Mouse (Mus musculus): Measurements from ENCODE around the gene Pfkfb2. TPM values are rescaled to one million over a fixed set of nuclear protein-coding genes. Genes with fewer than 3 reads are reported as not detected.
"Not testable (repeated sequence)": the region's sequence is repeated elsewhere in the genome, so short reads cannot be mapped to it uniquely, and the experiment has no call there.

Gene Pfkfb2
- total RNA-seq, 1 experiment = 10.0 TPM

- Histone ChIP-seq H3K36me3 (ENCODE audit: control insufficient read depth, insufficient read depth, low read length, poor library complexity, severe bottlenecking) (no peaks in the 10 kb centered on the region), H3K4me1 (ENCODE audit: control insufficient read depth in 2 of 2, insufficient read depth in 2 of 2, low read length in 2 of 2, poor library complexity in 1 of 2) (no peaks in the 10 kb centered on the region), H3K27ac (ENCODE audit: insufficient read depth, low read depth, low read length, poor library complexity, severe bottlenecking) (no peak overlapping the region), H3K9me3 (ENCODE audit: control insufficient read depth, insufficient read depth, low read depth, low read length) (no peaks in the 10 kb centered on the region), H3K4me3 (ENCODE audit: insufficient read depth in 1 of 2, low read depth in 1 of 2, low read length in 2 of 2, poor library complexity in 1 of 2, severe bottlenecking in 1 of 2) (no peak overlapping the region), H3K9ac (ENCODE audit: insufficient read depth, low read depth, low read length, poor library complexity, severe bottlenecking) (no peak overlapping the region)
- in situ Hi-C loops (cut with MboI; ENCODE audit: low sequenced_read_pairs in 2 of 2, unreplicated experiment in 2 of 2) = no loop called here
- TF ChIP-seq HCFC1 (IDR thresholded peaks at IDR 0.05; ENCODE audit: borderline replicate concordance, insufficient read depth, low read length) = no peak
- DNase-seq (ENCODE audit: low read depth, low spot score) = no peak
Observed at GRCm38 (mm10) chr1:130683905-130684304, 45.1 kb downstream of the Pfkfb2 start.

GRCm38 (mm10) chr1:130681656-130682413, 47.2 kb downstream of the Pfkfb2 start:
- in situ Hi-C loops (cut with MboI; ENCODE audit: low sequenced_read_pairs in 2 of 2, unreplicated experiment in 2 of 2) = no loop called here
- Histone ChIP-seq H3K4me3 (ENCODE audit: insufficient read depth in 1 of 2, low read depth in 1 of 2, low read length in 2 of 2, poor library complexity in 1 of 2, severe bottlenecking in 1 of 2) (no peak overlapping the region), H3K9me3 (ENCODE audit: control insufficient read depth, insufficient read depth, low read depth, low read length) (no peaks in the 10 kb centered on the region), H3K27ac (ENCODE audit: insufficient read depth, low read depth, low read length, poor library complexity, severe bottlenecking) (no peak overlapping the region), H3K4me1 (ENCODE audit: control insufficient read depth in 2 of 2, insufficient read depth in 2 of 2, low read length in 2 of 2, poor library complexity in 1 of 2) (no peaks in the 10 kb centered on the region), H3K36me3 (ENCODE audit: control insufficient read depth, insufficient read depth, low read length, poor library complexity, severe bottlenecking) (no peaks in the 10 kb centered on the region), H3K9ac (ENCODE audit: insufficient read depth, low read depth, low read length, poor library complexity, severe bottlenecking) (no peak overlapping the region)
- TF ChIP-seq ZC3H11A (IDR thresholded peaks at IDR 0.05; ENCODE audit: borderline replicate concordance, low read depth, low read length) (no peak), ZNF384 (IDR thresholded peaks at IDR 0.05; ENCODE audit: low read depth, low read length) (no peak), MAFK (IDR thresholded peaks at IDR 0.05; ENCODE audit: insufficient read depth, low read depth, low read length) (no peak), HCFC1 (IDR thresholded peaks at IDR 0.05; ENCODE audit: borderline replicate concordance, insufficient read depth, low read length) (no peak), CHD2 (IDR thresholded peaks at IDR 0.05; ENCODE audit: low read depth, low read length) (no peak)
- no peak for DNase-seq (ENCODE audit: low read depth, low spot score)

- H3K4me1 ChIP-seq (ENCODE audit: control insufficient read depth in 2 of 2, insufficient read depth in 2 of 2, low read length in 2 of 2, poor library complexity in 1 of 2) = no peaks in the 10 kb centered on the region
- H3K36me3 ChIP-seq (ENCODE audit: control insufficient read depth, insufficient read depth, low read length, poor library complexity, severe bottlenecking) = no peaks in the 10 kb centered on the region
- no peaks in the 10 kb centered on the region for H3K9me3 ChIP-seq (ENCODE audit: control insufficient read depth, insufficient read depth, low read depth, low read length)
- H3K27ac ChIP-seq (ENCODE audit: insufficient read depth, low read depth, low read length, poor library complexity, severe bottlenecking) = no peak overlapping the region
- H3K4me3 ChIP-seq (ENCODE audit: insufficient read depth in 1 of 2, low read depth in 1 of 2, low read length in 2 of 2, poor library complexity in 1 of 2, severe bottlenecking in 1 of 2) = no peak overlapping the region
- in situ Hi-C loops (cut with MboI; ENCODE audit: low sequenced_read_pairs in 2 of 2, unreplicated experiment in 2 of 2) = no loop called here
- no peak overlapping the region for H3K9ac ChIP-seq (ENCODE audit: insufficient read depth, low read depth, low read length, poor library complexity, severe bottlenecking)
- no peak for TF ChIP-seq ZNF384 (IDR thresholded peaks at IDR 0.05; ENCODE audit: low read depth, low read length)
- TF ChIP-seq HCFC1 (IDR thresholded peaks at IDR 0.05; ENCODE audit: borderline replicate concordance, insufficient read depth, low read length) = no peak
- DNase-seq (ENCODE audit: low read depth, low spot score) = no peak
Observed at GRCm38 (mm10) chr1:130681075-130681474, 48.0 kb downstream of the Pfkfb2 start.

DNA sequence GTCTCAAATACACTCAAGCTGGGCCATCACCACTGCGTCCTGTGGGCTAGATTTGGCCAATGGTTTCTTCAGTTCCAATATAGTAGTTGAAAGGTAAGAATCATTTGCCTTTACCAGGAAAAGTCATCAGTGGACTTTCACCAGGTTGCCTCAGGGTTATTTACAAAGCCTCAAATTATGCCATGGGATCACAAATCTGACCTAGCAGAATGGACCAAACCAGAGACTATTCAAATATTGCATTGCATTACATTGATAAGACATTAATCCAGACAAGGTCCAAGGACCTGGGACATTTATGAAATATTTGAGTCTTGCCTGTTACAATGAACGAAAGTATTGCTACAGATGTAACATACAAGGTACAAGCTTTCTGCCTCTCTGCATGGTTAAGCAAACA, 50.5 kb downstream of the Pfkfb2 start:
- H3K4me3 ChIP-seq (ENCODE audit: insufficient read depth in 1 of 2, low read depth in 1 of 2, low read length in 2 of 2, poor library complexity in 1 of 2, severe bottlenecking in 1 of 2) = no peak overlapping the region
- no peaks in the 10 kb centered on the region for H3K36me3 ChIP-seq (ENCODE audit: control insufficient read depth, insufficient read depth, low read length, poor library complexity, severe bottlenecking)
- no peaks in the 10 kb centered on the region for H3K4me1 ChIP-seq (ENCODE audit: control insufficient read depth in 2 of 2, insufficient read depth in 2 of 2, low read length in 2 of 2, poor library complexity in 1 of 2)
- TF ChIP-seq ZC3H11A (IDR thresholded peaks at IDR 0.05; ENCODE audit: borderline replicate concordance, low read depth, low read length) (no peak), HCFC1 (IDR thresholded peaks at IDR 0.05; ENCODE audit: borderline replicate concordance, insufficient read depth, low read length) (no peak), CHD2 (IDR thresholded peaks at IDR 0.05; ENCODE audit: low read depth, low read length) (no peak), ZNF384 (IDR thresholded peaks at IDR 0.05; ENCODE audit: low read depth, low read length) (no peak), MAFK (IDR thresholded peaks at IDR 0.05; ENCODE audit: insufficient read depth, low read depth, low read length) (no peak)
- no peak overlapping the region for H3K27ac ChIP-seq (ENCODE audit: insufficient read depth, low read depth, low read length, poor library complexity, severe bottlenecking)
- H3K9me3 ChIP-seq (ENCODE audit: control insufficient read depth, insufficient read depth, low read depth, low read length) = no peaks in the 10 kb centered on the region
- no peak overlapping the region for H3K9ac ChIP-seq (ENCODE audit: insufficient read depth, low read depth, low read length, poor library complexity, severe bottlenecking)
- DNase-seq (ENCODE audit: low read depth, low spot score) = no peak
- in situ Hi-C loops (cut with MboI; ENCODE audit: low sequenced_read_pairs in 2 of 2, unreplicated experiment in 2 of 2) = no loop called here

DNA sequence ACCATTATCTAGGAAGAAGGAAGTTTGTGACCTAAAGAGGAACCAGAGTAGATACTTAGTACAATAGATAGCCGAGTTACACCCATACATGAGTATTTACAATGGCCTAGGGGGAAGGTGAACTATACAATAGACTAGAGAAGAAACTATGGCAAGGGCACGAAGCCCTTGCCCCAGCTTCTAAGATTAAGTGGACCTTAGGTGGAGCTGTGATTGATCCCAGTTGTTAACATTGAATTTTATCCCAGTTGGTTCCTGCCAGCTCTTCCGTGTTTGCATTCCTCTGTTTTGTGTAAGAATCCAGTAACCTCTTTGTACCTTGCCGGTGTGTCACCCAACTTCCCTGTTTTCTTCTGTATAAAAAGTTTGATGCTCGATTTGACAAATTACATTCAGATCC, 65.5 kb downstream of the Pfkfb2 start:
- H3K4me1 ChIP-seq (ENCODE audit: control insufficient read depth in 2 of 2, insufficient read depth in 2 of 2, low read length in 2 of 2, poor library complexity in 1 of 2); H3K9ac ChIP-seq (ENCODE audit: insufficient read depth, low read depth, low read length, poor library complexity, severe bottlenecking); H3K27ac ChIP-seq (ENCODE audit: insufficient read depth, low read depth, low read length, poor library complexity, severe bottlenecking); H3K4me3 ChIP-seq (ENCODE audit: insufficient read depth in 1 of 2, low read depth in 1 of 2, low read length in 2 of 2, poor library complexity in 1 of 2, severe bottlenecking in 1 of 2); H3K9me3 ChIP-seq (ENCODE audit: control insufficient read depth, insufficient read depth, low read depth, low read length); in situ Hi-C loops (cut with MboI; ENCODE audit: low sequenced_read_pairs in 2 of 2, unreplicated experiment in 2 of 2); DNase-seq (ENCODE audit: low read depth, low spot score); H3K36me3 ChIP-seq (ENCODE audit: control insufficient read depth, insufficient read depth, low read length, poor library complexity, severe bottlenecking): not testable (repeated sequence)

Data from ES-E14 (cell line).